Mouse (Mus musculus): Measurements from ENCODE around the gene Gmnn.

- TF ChIP-seq POLR2A (IDR thresholded peaks at IDR 0.05; ENCODE audit: insufficient read depth, low read depth, low read length), result no peak
- TF ChIP-seq CTCF (IDR thresholded peaks at IDR 0.05; ENCODE audit: insufficient read depth, low read depth, low read length), result no peak
These were observed 37.9 kb downstream of the Gmnn start for GRCm38 (mm10) chr13:24723699-24724394.
